Mouse (Mus musculus): Measurements from ENCODE around the gene Ankle1. TPM values are rescaled to one million over a fixed set of nuclear protein-coding genes. Genes with fewer than 3 reads are reported as not detected.

Gene Ankle1
- polyA plus RNA-seq (2012; rRNA removed) = 12.6 and 13.8 TPM in 2 replicates

DNA sequence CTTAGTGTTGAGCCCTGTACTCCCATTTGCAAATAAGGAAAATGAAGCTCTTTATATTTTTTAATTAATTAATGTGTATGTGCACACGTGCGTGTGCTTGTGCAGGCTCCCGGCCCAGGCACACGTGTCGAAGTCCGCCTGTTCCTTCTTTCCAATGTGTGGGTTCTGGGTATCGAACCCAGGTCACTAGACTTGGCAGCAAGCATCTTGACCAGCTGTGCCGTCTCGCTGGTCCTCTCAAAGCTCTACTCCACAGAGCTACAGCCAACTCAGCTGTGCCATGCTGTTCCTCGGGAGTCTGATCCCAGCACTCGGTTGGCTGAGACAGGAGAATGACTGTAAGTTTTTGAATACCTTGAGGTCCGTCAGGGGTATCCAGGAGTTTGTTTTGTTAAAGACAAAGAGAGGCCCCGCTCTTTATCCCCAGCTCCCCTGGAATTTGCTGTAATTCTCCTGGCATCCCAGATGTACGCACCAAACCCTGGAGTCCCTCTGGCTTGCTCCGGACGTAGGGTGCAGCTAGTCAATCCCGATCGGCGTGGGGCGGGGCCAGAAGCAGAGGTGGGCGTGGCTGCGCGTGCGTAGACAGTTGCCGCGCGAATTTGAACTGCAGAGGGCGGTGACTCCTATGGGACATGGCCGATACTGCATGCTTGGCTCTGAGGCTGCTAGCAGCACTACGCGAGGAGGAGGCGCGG is at the start of gene Ankle1:
Ankle1 (plus strand) TSS at position 610 of the 698 bp plus-strand sequence.
- Histone ChIP-seq H3K27ac (ENCODE audit: insufficient read depth, low read depth, low read length) (no peak within 1 kb of the TSS), H3K4me3 (ENCODE audit: low read depth, low read length) (peak within 1 kb of the TSS; percentile 68)
- 9% methylated on average over 33 of the region's 33 CpGs for WGBS

DNA sequence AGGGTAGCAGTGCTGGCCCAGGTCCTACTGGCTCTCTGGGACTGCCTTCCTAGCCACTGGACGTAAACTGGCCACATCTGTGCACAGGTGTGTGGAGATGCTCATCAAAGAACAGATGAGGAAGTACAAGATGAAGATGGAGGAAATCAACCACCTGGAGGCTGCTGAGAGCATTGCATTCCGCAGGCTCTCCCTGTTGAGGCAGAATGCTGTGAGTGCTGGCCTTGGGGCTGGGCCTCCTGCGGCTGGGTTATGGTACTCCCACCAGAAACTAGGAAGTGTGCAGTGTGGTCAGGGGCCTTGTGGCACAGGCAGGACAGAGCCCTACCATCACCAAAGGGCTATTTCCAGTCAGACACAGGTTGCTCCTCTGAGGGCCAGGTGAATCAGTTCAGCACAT is 47.8 kb upstream of the Ankle1 start:
- TF ChIP-seq POLR2A (IDR thresholded peaks at IDR 0.05; ENCODE audit: low read depth, low read length) = no peak
- no peak for TF ChIP-seq CTCF (IDR thresholded peaks at IDR 0.05; ENCODE audit: extremely low read depth, insufficient read length, insufficient replicate concordance, low read depth, low read length)
- peaks cover 59% of the 10 kb centered on the region for H3K36me3 ChIP-seq (ENCODE audit: control insufficient read depth, insufficient read depth, low read length)
- WGBS = 93% methylated on average over 3 of the region's 3 CpGs

More for the DNA sequence above, at the start of gene Ankle1:
- TF ChIP-seq CTCF (IDR thresholded peaks at IDR 0.05; ENCODE audit: extremely low read depth, insufficient read length, insufficient replicate concordance, low read depth, low read length) = peak; percentile 46; the same call in 1 of the 2 replicates
- TF ChIP-seq POLR2A (IDR thresholded peaks at IDR 0.05; ENCODE audit: low read depth, low read length) = peak; percentile 70; the same call in 1 of the 2 replicates
- no peaks in the 10 kb centered on the region for H3K27me3 ChIP-seq (ENCODE audit: control insufficient read depth, insufficient read depth, low read length)
- H3K36me3 ChIP-seq (ENCODE audit: control insufficient read depth, insufficient read depth, low read length) = 0 out of 2 replicates have a peak, but pooled peaks cover 2% of the 10 kb centered on the region
- peaks cover 36% of the 10 kb centered on the region for H3K4me1 ChIP-seq (ENCODE audit: control insufficient read depth, insufficient read depth, insufficient read length, low read length)

DNA sequence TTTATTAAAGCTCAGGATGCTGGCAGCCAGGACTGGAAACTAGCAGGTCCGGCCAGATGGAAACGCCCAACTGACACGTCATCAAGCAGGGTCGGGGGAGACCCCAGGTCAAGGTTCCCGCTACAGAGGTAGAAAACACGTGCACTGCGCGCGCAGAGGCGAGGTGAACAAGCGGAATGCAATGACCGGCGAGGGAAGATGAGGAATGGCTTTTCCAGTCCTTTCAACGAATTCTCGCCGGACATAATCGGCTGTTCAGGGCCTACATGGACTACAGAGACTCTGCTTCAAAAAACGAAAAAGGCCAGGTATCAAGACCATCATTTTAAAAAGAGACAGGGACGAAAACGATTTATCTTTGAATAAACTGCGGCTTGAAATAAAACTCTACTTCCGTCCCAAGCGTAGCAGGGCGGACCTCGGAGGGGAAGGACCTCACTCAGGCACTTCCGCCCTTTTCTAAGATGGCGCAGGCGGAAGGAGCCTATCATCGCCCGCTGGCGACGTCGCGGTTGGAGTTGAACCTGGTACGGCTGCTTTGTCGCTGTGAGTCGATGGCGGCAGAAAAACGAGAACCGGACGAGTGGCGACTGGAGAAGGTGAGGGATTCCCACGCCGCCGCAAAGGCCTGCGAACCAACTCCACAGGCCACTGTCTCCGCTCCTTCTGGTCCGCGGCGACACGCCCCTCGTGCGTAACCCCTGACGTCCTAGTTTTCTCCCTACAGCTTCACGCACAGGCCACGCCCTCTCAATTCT is 38.9 kb upstream of the Ankle1 start, which contains the start of gene Use1:
Use1 (plus strand) TSS at position 78 of the 758 bp plus-strand sequence.
- WGBS = under 1% methylated on average over 56 of the region's 56 CpGs
- TF ChIP-seq CTCF (IDR thresholded peaks at IDR 0.05; ENCODE audit: extremely low read depth, insufficient read length, insufficient replicate concordance, low read depth, low read length) (no peak), POLR2A (IDR thresholded peaks at IDR 0.05; ENCODE audit: low read depth, low read length) (peak; percentile 68)
- H3K27ac ChIP-seq (ENCODE audit: insufficient read depth, low read depth, low read length) = peak within 1 kb of the TSS; percentile 92
- peaks cover 5% of the 10 kb centered on the region; the same call in 1 of the 2 replicates for H3K36me3 ChIP-seq (ENCODE audit: control insufficient read depth, insufficient read depth, low read length)
- peak within 1 kb of the TSS; percentile 69 for H3K4me3 ChIP-seq (ENCODE audit: low read depth, low read length)
- H3K4me1 ChIP-seq (ENCODE audit: control insufficient read depth, insufficient read depth, insufficient read length, low read length) = peaks cover 13% of the 10 kb centered on the region
- H3K27me3 ChIP-seq (ENCODE audit: control insufficient read depth, insufficient read depth, low read length) = no peaks in the 10 kb centered on the region

More for the DNA sequence above, 47.8 kb upstream of the Ankle1 start:
- Histone ChIP-seq H3K4me3 (ENCODE audit: low read depth, low read length) (no peak overlapping the region), H3K27me3 (ENCODE audit: control insufficient read depth, insufficient read depth, low read length) (no peaks in the 10 kb centered on the region), H3K27ac (ENCODE audit: insufficient read depth, low read depth, low read length) (no peak overlapping the region), H3K4me1 (ENCODE audit: control insufficient read depth, insufficient read depth, insufficient read length, low read length) (peaks cover 3% of the 10 kb centered on the region; the same call in 1 of the 2 replicates)

DNA sequence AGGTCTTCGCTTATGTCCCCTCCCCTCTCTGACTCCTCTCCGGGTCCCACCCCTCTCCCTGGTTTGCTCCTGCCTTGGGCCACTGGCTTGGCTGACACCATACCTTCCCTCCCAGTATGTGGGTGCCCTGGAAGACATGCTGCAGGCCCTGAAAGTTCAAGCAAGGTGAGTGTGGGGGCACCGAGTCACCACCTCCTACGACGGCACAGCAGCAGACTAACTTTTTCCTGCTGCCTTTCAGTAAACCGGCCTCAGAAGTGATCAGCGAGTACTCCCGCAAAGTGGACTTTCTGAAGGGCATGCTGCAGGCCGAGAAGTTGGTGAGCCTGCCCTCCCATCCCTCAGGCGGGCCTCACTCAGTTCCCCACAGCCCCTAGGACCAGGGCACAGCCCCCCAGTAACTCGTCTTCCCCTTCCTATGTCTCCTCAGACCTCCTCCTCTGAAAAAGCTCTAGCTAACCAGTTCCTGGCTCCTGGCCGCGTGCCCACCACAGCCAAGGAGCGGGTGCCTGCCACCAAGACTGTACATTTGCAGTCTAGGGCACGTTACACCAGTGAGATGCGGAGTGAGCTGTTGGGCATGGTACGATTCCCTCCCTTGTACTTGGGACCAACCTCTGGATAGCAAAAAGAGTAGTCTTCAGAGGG is 38.2 kb upstream of the Ankle1 start:
- peak overlapping the region; percentile 69 for H3K4me3 ChIP-seq (ENCODE audit: low read depth, low read length)
- 22% methylated on average over 17 of the region's 17 CpGs for WGBS
- H3K36me3 ChIP-seq (ENCODE audit: control insufficient read depth, insufficient read depth, low read length) = peaks cover 6% of the 10 kb centered on the region; the same call in 1 of the 2 replicates
- H3K27me3 ChIP-seq (ENCODE audit: control insufficient read depth, insufficient read depth, low read length) = no peaks in the 10 kb centered on the region
- TF ChIP-seq CTCF (IDR thresholded peaks at IDR 0.05; ENCODE audit: extremely low read depth, insufficient read length, insufficient replicate concordance, low read depth, low read length) = no peak
- TF ChIP-seq POLR2A (IDR thresholded peaks at IDR 0.05; ENCODE audit: low read depth, low read length) = no peak
- peaks cover 13% of the 10 kb centered on the region for H3K4me1 ChIP-seq (ENCODE audit: control insufficient read depth, insufficient read depth, insufficient read length, low read length)
- H3K27ac ChIP-seq (ENCODE audit: insufficient read depth, low read depth, low read length) = peak overlapping the region; percentile 57

DNA sequence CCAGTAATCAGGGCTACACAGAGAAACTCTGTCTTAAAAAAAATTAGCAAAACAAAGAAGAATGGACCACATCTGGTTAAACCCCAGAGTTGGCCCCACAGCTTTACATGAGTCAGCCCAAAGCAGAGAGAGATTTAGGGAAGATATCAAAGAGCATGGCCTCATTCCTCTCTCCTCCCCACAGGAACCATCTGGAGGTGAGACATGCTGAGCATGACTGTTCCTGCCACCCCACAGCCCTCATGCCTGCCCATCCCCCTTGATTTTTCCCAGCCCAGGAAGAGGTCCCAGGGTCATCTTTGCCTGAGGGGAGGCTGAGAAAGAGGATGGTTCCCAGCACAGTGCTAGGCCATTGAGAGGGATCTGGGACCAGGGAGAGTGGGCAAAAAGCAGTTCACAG is 37.4 kb upstream of the Ankle1 start:
- Histone ChIP-seq H3K27ac (ENCODE audit: insufficient read depth, low read depth, low read length) (no peak overlapping the region), H3K4me1 (ENCODE audit: control insufficient read depth, insufficient read depth, insufficient read length, low read length) (peaks cover 7% of the 10 kb centered on the region), H3K27me3 (ENCODE audit: control insufficient read depth, insufficient read depth, low read length) (no peaks in the 10 kb centered on the region), H3K4me3 (ENCODE audit: low read depth, low read length) (no peak overlapping the region), H3K36me3 (ENCODE audit: control insufficient read depth, insufficient read depth, low read length) (peaks cover 10% of the 10 kb centered on the region)
- TF ChIP-seq POLR2A (IDR thresholded peaks at IDR 0.05; ENCODE audit: low read depth, low read length) = no peak
- TF ChIP-seq CTCF (IDR thresholded peaks at IDR 0.05; ENCODE audit: extremely low read depth, insufficient read length, insufficient replicate concordance, low read depth, low read length) = no peak

DNA sequence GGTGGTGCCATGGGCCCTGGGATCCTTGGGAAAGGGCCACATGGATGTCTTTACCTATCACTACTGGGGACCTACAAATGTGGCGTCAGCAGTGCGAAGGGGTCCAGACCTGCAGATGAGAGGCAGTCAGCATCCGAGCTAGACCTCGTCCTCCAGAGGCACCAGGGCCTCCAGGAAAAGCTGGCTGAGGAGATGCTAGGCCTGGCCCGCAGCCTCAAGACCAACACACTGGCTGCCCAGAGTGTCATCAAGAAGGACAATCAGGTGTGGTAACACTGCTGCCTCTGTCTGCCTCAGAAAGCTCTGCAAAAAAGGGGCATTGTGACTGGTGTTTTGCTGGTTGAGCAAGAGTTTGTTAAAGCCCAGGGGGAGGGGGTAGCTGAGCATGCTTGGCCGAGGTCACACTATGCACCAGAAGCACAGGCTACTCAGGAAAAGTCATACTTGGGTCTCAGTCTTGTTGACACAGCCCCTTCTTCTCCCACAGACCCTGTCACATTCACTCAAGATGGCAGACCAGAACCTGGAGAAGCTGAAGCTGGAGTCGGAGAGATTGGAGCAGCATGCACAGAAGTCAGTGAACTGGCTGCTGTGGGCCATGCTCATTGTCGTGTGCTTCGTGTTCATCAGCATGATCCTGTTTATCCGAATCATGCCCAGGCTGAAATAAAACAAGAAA is 36.6 kb upstream of the Ankle1 start:
- Histone ChIP-seq H3K27me3 (ENCODE audit: control insufficient read depth, insufficient read depth, low read length) (no peaks in the 10 kb centered on the region), H3K36me3 (ENCODE audit: control insufficient read depth, insufficient read depth, low read length) (peaks cover 16% of the 10 kb centered on the region), H3K27ac (ENCODE audit: insufficient read depth, low read depth, low read length) (no peak overlapping the region), H3K4me3 (ENCODE audit: low read depth, low read length) (no peak overlapping the region), H3K4me1 (ENCODE audit: control insufficient read depth, insufficient read depth, insufficient read length, low read length) (peaks cover 7% of the 10 kb centered on the region)
- no peak for TF ChIP-seq CTCF (IDR thresholded peaks at IDR 0.05; ENCODE audit: extremely low read depth, insufficient read length, insufficient replicate concordance, low read depth, low read length)
- no peak for TF ChIP-seq POLR2A (IDR thresholded peaks at IDR 0.05; ENCODE audit: low read depth, low read length)
- 92% methylated on average over 10 of the region's 10 CpGs for WGBS
